Mouse (Mus musculus): ENCODE results near the gene Cox5b. TPM values are rescaled to one million over a fixed set of nuclear protein-coding genes. Genes with fewer than 3 reads are reported as not detected.

Cox5b gene
- 313 and 378 TPM in 2 replicates for polyA plus RNA-seq (2012; rRNA removed)

- H3K27me3 ChIP-seq (ENCODE audit: control insufficient read depth, insufficient read depth, low read length), result no peaks in the 10 kb centered on the region
- no peaks in the 10 kb centered on the region for H3K36me3 ChIP-seq (ENCODE audit: control insufficient read depth, insufficient read depth, low read length)
- TF ChIP-seq CTCF (IDR thresholded peaks at IDR 0.05; ENCODE audit: control insufficient read depth, insufficient read depth, insufficient replicate concordance, low read depth, low read length) (no peak), POLR2A (IDR thresholded peaks at IDR 0.05; ENCODE audit: control insufficient read depth, low read depth, low read length) (peak; percentile 66; the same call in 1 of the 2 replicates)
- H3K4me1 ChIP-seq (ENCODE audit: control insufficient read depth, insufficient read depth, low read length), result peaks cover 10% of the 10 kb centered on the region
- H3K4me3 ChIP-seq (ENCODE audit: control insufficient read depth, low read depth, low read length), result peak within 1 kb of the TSS; percentile 92
- peak within 1 kb of the TSS; percentile 86 for H3K27ac ChIP-seq (ENCODE audit: control insufficient read depth, insufficient read depth, low read depth, low read length)
These were observed at the start of gene Cox5b for GRCm38 (mm10) chr1:36691271-36692155. Gene Cox5b, plus strand, starts transcription at chr1:36691449.

GRCm38 (mm10) chr1:36643957-36644614, 47.2 kb upstream of the Cox5b start:
- 0 out of 2 replicates have a peak, but pooled peaks have one; percentile 0 for TF ChIP-seq CTCF (IDR thresholded peaks at IDR 0.05; ENCODE audit: control insufficient read depth, insufficient read depth, insufficient replicate concordance, low read depth, low read length)
- no peak for TF ChIP-seq POLR2A (IDR thresholded peaks at IDR 0.05; ENCODE audit: control insufficient read depth, low read depth, low read length)
- no peak overlapping the region for H3K27ac ChIP-seq (ENCODE audit: control insufficient read depth, insufficient read depth, low read depth, low read length)
- no peaks in the 10 kb centered on the region; the same call in 1 of the 2 replicates for H3K36me3 ChIP-seq (ENCODE audit: control insufficient read depth, insufficient read depth, low read length)
- H3K27me3 ChIP-seq (ENCODE audit: control insufficient read depth, insufficient read depth, low read length), result no peaks in the 10 kb centered on the region
- H3K4me3 ChIP-seq (ENCODE audit: control insufficient read depth, low read depth, low read length), result no peak overlapping the region
- H3K4me1 ChIP-seq (ENCODE audit: control insufficient read depth, insufficient read depth, low read length), result no peaks in the 10 kb centered on the region

GRCm38 (mm10) chr1:36644615-36645007, 46.6 kb upstream of the Cox5b start:
- H3K27me3 ChIP-seq (ENCODE audit: control insufficient read depth, insufficient read depth, low read length), result no peaks in the 10 kb centered on the region
- H3K4me3 ChIP-seq (ENCODE audit: control insufficient read depth, low read depth, low read length), result no peak overlapping the region
- no peak overlapping the region for H3K27ac ChIP-seq (ENCODE audit: control insufficient read depth, insufficient read depth, low read depth, low read length)
- no peak for TF ChIP-seq CTCF (IDR thresholded peaks at IDR 0.05; ENCODE audit: control insufficient read depth, insufficient read depth, insufficient replicate concordance, low read depth, low read length)
- no peak for TF ChIP-seq POLR2A (IDR thresholded peaks at IDR 0.05; ENCODE audit: control insufficient read depth, low read depth, low read length)
- no peaks in the 10 kb centered on the region for H3K4me1 ChIP-seq (ENCODE audit: control insufficient read depth, insufficient read depth, low read length)
- H3K36me3 ChIP-seq (ENCODE audit: control insufficient read depth, insufficient read depth, low read length), result no peaks in the 10 kb centered on the region; the same call in 1 of the 2 replicates

- TF ChIP-seq CTCF (IDR thresholded peaks at IDR 0.05; ENCODE audit: control insufficient read depth, insufficient read depth, insufficient replicate concordance, low read depth, low read length), result no peak
- no peak for TF ChIP-seq POLR2A (IDR thresholded peaks at IDR 0.05; ENCODE audit: control insufficient read depth, low read depth, low read length)
- H3K4me1 ChIP-seq (ENCODE audit: control insufficient read depth, insufficient read depth, low read length), result no peaks in the 10 kb centered on the region
These were observed 45.0 kb upstream of the Cox5b start for GRCm38 (mm10) chr1:36646285-36646684.

GRCm38 (mm10) chr1:36647631-36648030, 43.6 kb upstream of the Cox5b start:
- Histone ChIP-seq H3K4me3 (ENCODE audit: control insufficient read depth, low read depth, low read length) (no peak overlapping the region), H3K36me3 (ENCODE audit: control insufficient read depth, insufficient read depth, low read length) (no peaks in the 10 kb centered on the region), H3K27me3 (ENCODE audit: control insufficient read depth, insufficient read depth, low read length) (no peaks in the 10 kb centered on the region), H3K4me1 (ENCODE audit: control insufficient read depth, insufficient read depth, low read length) (no peaks in the 10 kb centered on the region), H3K27ac (ENCODE audit: control insufficient read depth, insufficient read depth, low read depth, low read length) (no peak overlapping the region)
- TF ChIP-seq POLR2A (IDR thresholded peaks at IDR 0.05; ENCODE audit: control insufficient read depth, low read depth, low read length) (no peak), CTCF (IDR thresholded peaks at IDR 0.05; ENCODE audit: control insufficient read depth, insufficient read depth, insufficient replicate concordance, low read depth, low read length) (no peak)

More at GRCm38 (mm10) chr1:36646285-36646684, 45.0 kb upstream of the Cox5b start:
- Histone ChIP-seq H3K4me3 (ENCODE audit: control insufficient read depth, low read depth, low read length) (no peak overlapping the region), H3K27ac (ENCODE audit: control insufficient read depth, insufficient read depth, low read depth, low read length) (no peak overlapping the region), H3K36me3 (ENCODE audit: control insufficient read depth, insufficient read depth, low read length) (no peaks in the 10 kb centered on the region), H3K27me3 (ENCODE audit: control insufficient read depth, insufficient read depth, low read length) (no peaks in the 10 kb centered on the region)

GRCm38 (mm10) chr1:36655039-36655438, 36.2 kb upstream of the Cox5b start:
- H3K27ac ChIP-seq (ENCODE audit: control insufficient read depth, insufficient read depth, low read depth, low read length), result no peak overlapping the region
- no peaks in the 10 kb centered on the region for H3K4me1 ChIP-seq (ENCODE audit: control insufficient read depth, insufficient read depth, low read length)
- H3K27me3 ChIP-seq (ENCODE audit: control insufficient read depth, insufficient read depth, low read length), result no peaks in the 10 kb centered on the region

GRCm38 (mm10) chr1:36656233-36656632, 35.0 kb upstream of the Cox5b start:
- TF ChIP-seq POLR2A (IDR thresholded peaks at IDR 0.05; ENCODE audit: control insufficient read depth, low read depth, low read length) (no peak), CTCF (IDR thresholded peaks at IDR 0.05; ENCODE audit: control insufficient read depth, insufficient read depth, insufficient replicate concordance, low read depth, low read length) (no peak)

More at GRCm38 (mm10) chr1:36655039-36655438, 36.2 kb upstream of the Cox5b start:
- TF ChIP-seq CTCF (IDR thresholded peaks at IDR 0.05; ENCODE audit: control insufficient read depth, insufficient read depth, insufficient replicate concordance, low read depth, low read length) (no peak), POLR2A (IDR thresholded peaks at IDR 0.05; ENCODE audit: control insufficient read depth, low read depth, low read length) (no peak)
- Histone ChIP-seq H3K36me3 (ENCODE audit: control insufficient read depth, insufficient read depth, low read length) (peaks cover 1% of the 10 kb centered on the region), H3K4me3 (ENCODE audit: control insufficient read depth, low read depth, low read length) (no peak overlapping the region)

More at GRCm38 (mm10) chr1:36656233-36656632, 35.0 kb upstream of the Cox5b start:
- Histone ChIP-seq H3K27ac (ENCODE audit: control insufficient read depth, insufficient read depth, low read depth, low read length) (no peak overlapping the region), H3K27me3 (ENCODE audit: control insufficient read depth, insufficient read depth, low read length) (no peaks in the 10 kb centered on the region), H3K36me3 (ENCODE audit: control insufficient read depth, insufficient read depth, low read length) (peaks cover 1% of the 10 kb centered on the region), H3K4me1 (ENCODE audit: control insufficient read depth, insufficient read depth, low read length) (no peaks in the 10 kb centered on the region), H3K4me3 (ENCODE audit: control insufficient read depth, low read depth, low read length) (no peak overlapping the region)

All from testis, adult 2 months (tissue).